Mouse (Mus musculus): ENCODE results near the gene Litaf. TPM values are rescaled to one million over a fixed set of nuclear protein-coding genes. Genes with fewer than 3 reads are reported as not detected.

The Litaf gene
- 106 and 118 TPM in 2 replicates for polyA plus RNA-seq (2015; fragmentation: Nextera tagmentation; extraction: Ambion mirVana)

GRCm38 (mm10) chr16:11066029-11066832 lies at the start of gene Litaf:
TSS of gene Litaf (minus strand) at chr16:11066157.
- Histone ChIP-seq H3K4me2 (replicated peaks; ENCODE audit: low read depth, low read length) (peak within 1 kb of the TSS; percentile 92), H3K4me1 (ENCODE audit: insufficient read depth, low read depth, low read length) (peaks cover 43% of the 10 kb centered on the region), H3K9ac (replicated peaks; ENCODE audit: low read depth) (peak within 1 kb of the TSS; percentile 81), H3K4me3 (ENCODE audit: low read depth, low read length) (peak within 1 kb of the TSS; percentile 79), H3K36me3 (ENCODE audit: insufficient read depth, low read length) (no peaks in the 10 kb centered on the region), H3K27ac (ENCODE audit: low read length) (peak within 1 kb of the TSS; percentile 93), H3K27me3 (replicated peaks; ENCODE audit: insufficient read depth, low read length) (no peaks in the 10 kb centered on the region), H3K9me3 (ENCODE audit: low read length) (no peaks in the 10 kb centered on the region)
- 2% methylated on average over 63 of the region's 78 CpGs for WGBS
- ATAC-seq (peak; percentile 98), DNase-seq (ENCODE audit: low spot score) (peak; percentile 99)
- TF ChIP-seq CTCF (IDR thresholded peaks at IDR 0.05) (peak; percentile 58), EP300 (IDR thresholded peaks at IDR 0.05) (no peak)

DNA sequence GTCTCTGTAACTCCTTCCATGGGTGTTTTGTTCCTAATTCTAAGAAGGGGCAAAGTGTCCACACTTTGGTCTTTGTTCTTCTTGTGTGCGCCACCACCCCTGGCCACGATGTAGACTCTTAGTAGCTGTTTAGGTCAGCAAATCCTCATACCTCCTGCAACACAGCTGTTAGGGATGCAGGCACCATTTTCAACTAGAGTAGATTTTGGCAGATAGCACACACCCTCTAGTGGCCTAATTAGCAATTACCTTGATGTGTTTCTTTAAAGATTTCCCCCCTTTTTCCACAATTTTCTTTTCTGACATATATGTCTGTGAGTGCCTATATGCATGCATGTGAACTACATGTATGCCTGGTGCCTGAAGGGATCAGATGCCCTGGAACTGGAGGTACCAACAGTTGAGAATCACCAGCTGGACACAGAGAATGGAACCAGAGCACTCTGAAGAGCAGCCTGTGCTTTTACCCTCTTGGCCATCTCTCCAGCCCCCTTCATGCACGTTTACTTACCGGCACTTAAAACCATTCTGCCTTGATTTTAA lies 43.3 kb upstream of the Litaf start:
- no peak overlapping the region for H3K4me3 ChIP-seq (ENCODE audit: low read depth, low read length)
- H3K9ac ChIP-seq (replicated peaks; ENCODE audit: low read depth) = no peak overlapping the region
- TF ChIP-seq CTCF (IDR thresholded peaks at IDR 0.05) (peak; percentile 80), EP300 (IDR thresholded peaks at IDR 0.05) (no peak)
- H3K36me3 ChIP-seq (ENCODE audit: insufficient read depth, low read length) = no peaks in the 10 kb centered on the region; the same call in 1 of the 2 replicates
- no peak overlapping the region for H3K4me2 ChIP-seq (replicated peaks; ENCODE audit: low read depth, low read length)
- no peak overlapping the region for H3K27ac ChIP-seq (ENCODE audit: low read length)
- no peak for ATAC-seq
- H3K4me1 ChIP-seq (ENCODE audit: insufficient read depth, low read depth, low read length) = no peaks in the 10 kb centered on the region
- no peaks in the 10 kb centered on the region for H3K27me3 ChIP-seq (replicated peaks; ENCODE audit: insufficient read depth, low read length)
- no peaks in the 10 kb centered on the region for H3K9me3 ChIP-seq (ENCODE audit: low read length)
- 63% methylated on average over 4 of the region's 4 CpGs for WGBS
- DNase-seq (ENCODE audit: low spot score) = peak; percentile 55

DNA sequence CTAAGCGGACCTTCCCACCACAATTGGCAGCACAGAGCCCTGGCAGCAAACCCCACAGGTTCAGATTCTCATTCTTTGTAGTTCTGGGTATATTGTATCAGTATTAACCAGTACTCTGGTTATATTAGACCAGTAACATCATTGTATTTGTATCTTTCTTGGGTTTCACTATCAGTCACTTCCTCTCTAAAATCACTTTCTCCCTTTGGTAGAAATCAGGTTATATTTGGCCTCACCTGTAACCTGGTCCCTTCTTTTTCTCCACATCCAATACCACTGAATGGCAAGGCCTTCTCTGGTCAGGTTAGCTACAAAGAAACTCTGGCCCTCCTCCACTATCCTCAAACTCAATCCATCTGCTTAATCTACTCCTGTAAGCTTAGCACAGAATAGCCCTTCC lies 38.9 kb upstream of the Litaf start:
- Histone ChIP-seq H3K9ac (replicated peaks; ENCODE audit: low read depth) (no peak overlapping the region), H3K4me2 (replicated peaks; ENCODE audit: low read depth, low read length) (no peak overlapping the region), H3K27me3 (replicated peaks; ENCODE audit: insufficient read depth, low read length) (no peaks in the 10 kb centered on the region), H3K36me3 (ENCODE audit: insufficient read depth, low read length) (0 out of 2 replicates have a peak, but pooled peaks cover 8% of the 10 kb centered on the region), H3K4me1 (ENCODE audit: insufficient read depth, low read depth, low read length) (no peaks in the 10 kb centered on the region), H3K9me3 (ENCODE audit: low read length) (no peaks in the 10 kb centered on the region), H3K4me3 (ENCODE audit: low read depth, low read length) (no peak overlapping the region), H3K27ac (ENCODE audit: low read length) (no peak overlapping the region)
- ATAC-seq (no peak), DNase-seq (ENCODE audit: low spot score) (no peak)
- WGBS = 94% methylated on average over 1 of the region's 1 CpGs
- TF ChIP-seq CTCF (IDR thresholded peaks at IDR 0.05) (no peak), EP300 (IDR thresholded peaks at IDR 0.05) (no peak)

DNA sequence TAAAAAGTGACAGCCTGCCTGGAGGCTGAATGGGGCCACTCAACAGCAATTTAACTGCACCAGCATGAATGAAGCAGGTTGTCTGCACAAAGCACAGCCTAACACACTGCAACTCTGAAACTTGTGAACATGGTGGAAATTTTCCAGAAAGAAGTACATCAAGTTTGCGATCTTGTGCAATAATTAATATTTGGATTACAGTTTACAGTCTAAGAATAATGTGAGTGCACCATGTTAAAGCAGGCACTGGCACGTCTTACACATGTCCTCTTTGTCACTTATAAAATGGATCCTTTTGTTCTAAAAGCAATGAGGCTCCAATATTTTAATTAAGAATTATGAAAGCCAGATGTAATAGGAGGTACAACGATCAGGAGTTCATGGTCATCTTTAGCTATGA lies 31.3 kb upstream of the Litaf start:
- no peak for TF ChIP-seq CTCF (IDR thresholded peaks at IDR 0.05)
- no peak for TF ChIP-seq EP300 (IDR thresholded peaks at IDR 0.05)
- WGBS = 83% methylated on average over 3 of the region's 3 CpGs
- H3K4me3 ChIP-seq (ENCODE audit: low read depth, low read length) = no peak overlapping the region
- no peak overlapping the region for H3K27ac ChIP-seq (ENCODE audit: low read length)
- no peaks in the 10 kb centered on the region for H3K36me3 ChIP-seq (ENCODE audit: insufficient read depth, low read length)
- no peak overlapping the region for H3K9ac ChIP-seq (replicated peaks; ENCODE audit: low read depth)
- H3K9me3 ChIP-seq (ENCODE audit: low read length) = no peaks in the 10 kb centered on the region
- DNase-seq (ENCODE audit: low spot score) (no peak), ATAC-seq (no peak)
- no peaks in the 10 kb centered on the region for H3K4me1 ChIP-seq (ENCODE audit: insufficient read depth, low read depth, low read length)
- no peaks in the 10 kb centered on the region for H3K27me3 ChIP-seq (replicated peaks; ENCODE audit: insufficient read depth, low read length)
- H3K4me2 ChIP-seq (replicated peaks; ENCODE audit: low read depth, low read length) = no peak overlapping the region

GRCm38 (mm10) chr16:11093717-11094386 lies 27.9 kb upstream of the Litaf start:
- DNase-seq (ENCODE audit: low spot score) (no peak), ATAC-seq (no peak)
- Histone ChIP-seq H3K9me3 (ENCODE audit: low read length) (no peaks in the 10 kb centered on the region), H3K4me2 (replicated peaks; ENCODE audit: low read depth, low read length) (no peak overlapping the region), H3K4me1 (ENCODE audit: insufficient read depth, low read depth, low read length) (no peaks in the 10 kb centered on the region), H3K9ac (replicated peaks; ENCODE audit: low read depth) (no peak overlapping the region), H3K27me3 (replicated peaks; ENCODE audit: insufficient read depth, low read length) (no peaks in the 10 kb centered on the region), H3K4me3 (ENCODE audit: low read depth, low read length) (no peak overlapping the region), H3K36me3 (ENCODE audit: insufficient read depth, low read length) (peaks cover 16% of the 10 kb centered on the region), H3K27ac (ENCODE audit: low read length) (no peak overlapping the region)
- 81% methylated on average over 13 of the region's 13 CpGs for WGBS
- no peak for TF ChIP-seq EP300 (IDR thresholded peaks at IDR 0.05)
- TF ChIP-seq CTCF (IDR thresholded peaks at IDR 0.05) = no peak

DNA sequence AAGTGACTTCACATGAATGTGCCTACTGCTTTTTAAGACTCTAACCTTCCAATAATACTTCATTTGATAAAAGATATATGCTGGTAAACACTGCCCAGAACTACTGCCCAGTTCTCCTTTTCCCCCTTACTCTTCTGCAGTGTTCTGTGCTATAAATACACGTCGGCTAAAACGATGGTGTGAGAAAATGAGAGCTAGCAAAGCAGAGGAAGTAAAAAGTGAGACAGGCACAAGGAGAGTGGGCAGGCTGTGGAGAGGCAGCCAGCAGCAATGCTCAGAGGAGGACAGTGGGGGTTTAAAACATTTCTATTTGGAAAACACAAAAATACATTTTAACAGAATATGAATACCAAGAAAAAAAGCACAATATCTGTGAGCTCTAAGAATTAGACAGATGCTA lies 26.6 kb upstream of the Litaf start:
- Histone ChIP-seq H3K4me1 (ENCODE audit: insufficient read depth, low read depth, low read length) (no peaks in the 10 kb centered on the region), H3K9me3 (ENCODE audit: low read length) (no peaks in the 10 kb centered on the region), H3K9ac (replicated peaks; ENCODE audit: low read depth) (no peak overlapping the region), H3K27ac (ENCODE audit: low read length) (no peak overlapping the region), H3K4me2 (replicated peaks; ENCODE audit: low read depth, low read length) (no peak overlapping the region), H3K27me3 (replicated peaks; ENCODE audit: insufficient read depth, low read length) (no peaks in the 10 kb centered on the region), H3K4me3 (ENCODE audit: low read depth, low read length) (no peak overlapping the region), H3K36me3 (ENCODE audit: insufficient read depth, low read length) (peaks cover 29% of the 10 kb centered on the region)
- ATAC-seq = no peak
- TF ChIP-seq CTCF (IDR thresholded peaks at IDR 0.05) (no peak), EP300 (IDR thresholded peaks at IDR 0.05) (no peak)
- DNase-seq (ENCODE audit: low spot score) = no peak
- WGBS = 41% methylated on average over 3 of the region's 3 CpGs
